Mouse (Mus musculus) spleen, adult 2 months (tissue): Measurements from ENCODE around the gene Mia. TPM values are rescaled to one million over a fixed set of nuclear protein-coding genes. Genes with fewer than 3 reads are reported as not detected.
A peak's percentile ranks its signal among the peaks of the same experiment; 100 is the strongest.

Experiments used
- DNase-seq, 2 experiments: peaks; one replicate each; pipeline versions ENCODE4 v3.0.0 to v3.0.0-alpha.2; 2012 to 2021; ENCODE audit warnings: low spot score in 2 of 2, low read depth in 1 of 2
- H3K27ac ChIP-seq: fragments of 200-500 bp; 2 replicates; pipeline ENCODE4 v1.5.1; 2012; ENCODE audit warnings: low read length, inconsistent platforms; ENCODE audit not compliant: insufficient read depth
- H3K27me3 ChIP-seq: fragments of 200-500 bp; 2 replicates; pipeline ENCODE4 v1.6.1; 2012; ENCODE audit warnings: mild to moderate bottlenecking, moderate library complexity, low read length, inconsistent platforms; ENCODE audit not compliant: control insufficient read depth, insufficient read depth
- H3K36me3 ChIP-seq: fragments of 200-500 bp; 2 replicates; pipeline ENCODE4 v1.6.1; 2012; ENCODE audit warnings: mild to moderate bottlenecking, low read length, inconsistent platforms; ENCODE audit not compliant: control insufficient read depth, insufficient read depth
- H3K4me1 ChIP-seq: fragments of 200-500 bp; 2 replicates; pipeline ENCODE4 v1.6.1; 2011; ENCODE audit warnings: inconsistent platforms; ENCODE audit not compliant: control insufficient read depth, insufficient read depth, insufficient read length
- H3K4me3 ChIP-seq: fragments of 200-500 bp; 2 replicates; pipeline ENCODE4 v1.5.1; 2011; ENCODE audit warnings: mild to moderate bottlenecking, inconsistent platforms; ENCODE audit not compliant: insufficient read depth, insufficient read length; ENCODE audit errors: extremely low read depth
- CTCF ChIP-seq: fragments of 200-500 bp; IDR thresholded peaks from 2 replicates; pipeline ENCODE4 v1.5.1; 2011; ENCODE audit warnings: mild to moderate bottlenecking, inconsistent platforms; ENCODE audit not compliant: insufficient read depth, insufficient read length, insufficient replicate concordance; ENCODE audit errors: extremely low read depth
- POLR2A ChIP-seq: fragments of 200-500 bp; IDR thresholded peaks from 2 replicates; pipeline ENCODE4 v1.6.1; 2011; ENCODE audit warnings: low read depth, low read length, inconsistent platforms
- WGBS: fragments of 180-500 bp; shearing (Covaris S2); methylation state at CpG from one replicate; pipeline ENCODE4 v1.1.7; 2018; 5-methylcytosine and 5-hydroxymethylcytosine counted together
- polyA plus RNA-seq: library from polyadenylated mRNA; depleted of rRNA; stranded (reverse); fragments of >200 nt; gene quantifications from 2 replicates; pipeline ENCODE4 v1.2.3, GENCODE M21; 2012; rRNA removed

The Mia gene
- polyA plus RNA-seq, result 1.0 and 2.3 TPM in 2 replicates

DNA sequence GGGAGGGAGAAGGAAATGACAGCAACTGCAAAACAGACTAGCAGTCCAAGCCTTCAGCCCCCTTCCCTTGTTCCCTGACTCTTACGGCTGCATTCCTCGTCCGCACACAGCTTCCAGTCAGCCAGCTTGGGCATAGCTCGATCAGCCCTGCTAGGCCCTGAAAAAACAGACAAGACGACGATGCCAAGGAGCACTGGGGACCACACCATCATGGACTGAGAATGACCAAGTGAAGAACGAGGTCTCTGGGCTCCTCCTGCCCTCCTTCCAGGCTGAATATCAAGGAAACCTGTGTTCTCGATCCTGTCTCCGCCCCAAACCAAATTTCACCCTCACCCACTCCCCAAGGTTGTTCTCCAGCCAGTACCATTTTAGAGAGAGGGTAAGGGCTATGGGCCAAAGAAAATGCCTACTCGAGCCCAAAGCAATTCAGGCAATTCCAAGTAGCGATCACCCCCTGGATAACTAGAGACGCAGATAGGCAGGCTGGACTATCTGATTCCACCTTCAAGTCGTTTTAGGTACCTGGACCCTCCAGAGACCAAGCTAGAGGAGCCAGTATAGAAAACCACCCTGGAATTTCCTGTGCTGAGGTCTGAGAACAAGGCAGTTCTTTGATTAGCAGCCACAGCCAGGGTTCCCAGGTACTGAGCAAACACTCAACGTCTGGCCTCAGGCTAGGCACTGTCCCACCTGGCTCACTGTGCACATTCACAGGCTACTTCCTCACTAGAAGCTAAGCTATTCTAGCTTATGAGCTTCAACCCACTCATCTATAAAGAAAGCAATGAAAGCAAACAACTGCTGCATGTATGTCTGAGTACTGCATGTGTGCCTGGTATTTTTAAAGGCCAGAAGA, at the start of gene Mia, which contains the start of gene Gm21983:
Mia (minus strand) TSS at position 321 of the 859 bp plus-strand sequence.
Gm21983 (minus strand) TSS at position 250 of the 859 bp plus-strand sequence.
- WGBS, result 84% methylated on average over 14 of the region's 14 CpGs
- no peaks in the 10 kb centered on the region for H3K27me3 ChIP-seq
- no peaks in the 10 kb centered on the region; the same call in 1 of the 2 replicates for H3K4me1 ChIP-seq
- no peak within 1 kb of the TSS for H3K27ac ChIP-seq
- H3K36me3 ChIP-seq, result peaks cover 8% of the 10 kb centered on the region
- no peak for TF ChIP-seq CTCF
- TF ChIP-seq POLR2A, result no peak
- DNase-seq, result no peak
- no peak within 1 kb of the TSS for H3K4me3 ChIP-seq

DNA sequence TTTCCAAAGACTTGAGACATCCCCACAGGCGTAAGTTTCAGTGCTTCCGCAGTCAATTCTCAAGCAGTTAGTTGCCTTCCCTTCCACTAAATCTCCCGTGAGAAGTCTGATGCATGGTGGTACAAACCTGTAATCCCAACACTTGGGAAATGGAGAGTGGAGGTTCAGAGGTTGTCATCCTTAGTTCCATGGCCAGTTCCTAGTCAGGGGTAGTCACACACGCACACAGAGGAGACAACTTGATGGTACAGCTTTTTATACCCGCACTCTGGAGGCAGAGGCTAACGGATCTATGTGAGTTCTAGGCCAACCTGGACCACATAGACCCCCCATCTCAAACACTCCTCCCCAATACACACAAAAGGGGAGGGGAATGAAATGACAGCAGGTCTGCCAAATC, 47.9 kb upstream of the Mia start:
- Histone ChIP-seq H3K27ac (peak overlapping the region; percentile 84), H3K4me1 (peaks cover 18% of the 10 kb centered on the region; the same call in 1 of the 2 replicates), H3K27me3 (no peaks in the 10 kb centered on the region), H3K4me3 (peak overlapping the region; percentile 76), H3K36me3 (no peaks in the 10 kb centered on the region)
- 15% methylated on average over 6 of the region's 6 CpGs for whole genome bisulfite sequencing
- TF ChIP-seq POLR2A, result no peak
- TF ChIP-seq CTCF, result no peak
- no peak for DNase-seq

DNA sequence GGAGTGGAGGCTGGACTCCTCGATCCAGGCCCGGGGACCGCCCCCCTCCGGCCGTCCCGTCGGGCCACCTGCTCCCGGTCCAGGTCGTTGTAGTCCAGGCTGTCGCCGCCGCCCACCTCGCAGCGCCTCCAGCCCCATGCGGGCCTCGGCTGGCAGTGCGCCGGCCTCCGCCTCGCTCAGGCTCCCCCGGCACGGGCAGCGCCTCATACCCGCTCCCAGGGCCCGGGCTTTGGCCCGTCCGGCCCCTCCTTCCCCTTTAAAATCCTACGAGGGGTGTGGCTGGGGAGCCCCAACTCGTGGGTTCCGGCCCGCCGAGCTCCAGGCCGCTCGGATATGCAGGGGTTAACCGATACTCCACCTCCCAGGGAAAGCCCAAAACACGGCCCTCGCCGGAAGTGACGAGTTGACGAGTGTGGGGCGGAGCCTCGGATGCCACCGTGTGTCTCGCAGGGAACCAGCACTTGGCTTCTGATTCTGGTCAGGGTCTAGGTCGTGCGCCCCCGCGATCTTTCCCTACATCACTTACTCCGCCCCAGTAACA, 47.4 kb upstream of the Mia start, which contains the start of gene Itpkc:
Itpkc (minus strand) TSS at position 381 of the 541 bp plus-strand sequence.
- H3K4me3 ChIP-seq, result peak within 1 kb of the TSS; percentile 76
- TF ChIP-seq POLR2A, result peak; percentile 92
- TF ChIP-seq CTCF, result no peak
- no peaks in the 10 kb centered on the region for H3K27me3 ChIP-seq
- H3K27ac ChIP-seq, result peak within 1 kb of the TSS; percentile 84
- H3K4me1 ChIP-seq, result peaks cover 13% of the 10 kb centered on the region; the same call in 1 of the 2 replicates
- WGBS, result under 1% methylated on average over 47 of the region's 49 CpGs
- peak; percentile 84 to 88 for DNase-seq
- H3K36me3 ChIP-seq, result no peaks in the 10 kb centered on the region

- Histone ChIP-seq H3K27me3 (no peaks in the 10 kb centered on the region), H3K4me1 (peaks cover 12% of the 10 kb centered on the region; the same call in 1 of the 2 replicates), H3K4me3 (peak overlapping the region; percentile 76), H3K27ac (peak overlapping the region; percentile 70), H3K36me3 (no peaks in the 10 kb centered on the region)
- 16% methylated on average over 10 of the region's 10 CpGs for WGBS
- TF ChIP-seq POLR2A, result no peak
- TF ChIP-seq CTCF, result no peak
- no peak for DNase-seq
These were observed 46.7 kb upstream of the Mia start for GRCm38 (mm10) chr7:27227676-27228075.

GRCm38 (mm10) chr7:27227276-27227675, 46.3 kb upstream of the Mia start:
- 66% methylated on average over 9 of the region's 9 CpGs for WGBS

GRCm38 (mm10) chr7:27224877-27225575, 44.1 kb upstream of the Mia start:
- Histone ChIP-seq H3K4me1 (peaks cover 12% of the 10 kb centered on the region; the same call in 1 of the 2 replicates), H3K4me3 (no peak overlapping the region), H3K36me3 (no peaks in the 10 kb centered on the region), H3K27ac (no peak overlapping the region), H3K27me3 (no peaks in the 10 kb centered on the region)
- TF ChIP-seq POLR2A (no peak), CTCF (no peak)
- no peak for DNase-seq
- WGBS, result 78% methylated on average over 11 of the region's 11 CpGs

More at GRCm38 (mm10) chr7:27227276-27227675, 46.3 kb upstream of the Mia start:
- no peaks in the 10 kb centered on the region for H3K36me3 ChIP-seq
- H3K4me1 ChIP-seq, result peaks cover 12% of the 10 kb centered on the region; the same call in 1 of the 2 replicates
- H3K27me3 ChIP-seq, result no peaks in the 10 kb centered on the region
- TF ChIP-seq POLR2A (no peak), CTCF (no peak)
- H3K4me3 ChIP-seq, result peak overlapping the region; percentile 76
- H3K27ac ChIP-seq, result no peak overlapping the region
- DNase-seq, result no peak
